Mouse (Mus musculus) liver, embryonic 14.5 days (tissue): ENCODE measurements around the gene Slc25a15.

ENCODE experiments used
- CTCF ChIP-seq: IDR thresholded peaks from 2 replicates; pipeline ENCODE4 v1.5.1; 2016; ENCODE audit warnings: antibody characterized with exemption, low read depth, control low read depth
- EP300 ChIP-seq: IDR thresholded peaks from 2 replicates; pipeline ENCODE4 v1.6.1; 2016; ENCODE audit warnings: antibody characterized with exemption, low read depth

GRCm38 (mm10) chr8:22394471-22394870, 3.9 kb downstream of the Slc25a15 start:
- TF ChIP-seq CTCF = no peak
- TF ChIP-seq EP300 = no peak
